In genomic region chr3:97137666-97138065, GRCm38 (mm10) we compare ENCODE assay signal across 3 mouse cellular contexts.
A peak's percentile ranks its signal among the peaks of the same experiment; 100 is the strongest.
DNase-seq lines count a peak whose midpoint lies in the region.

No protein-coding gene starts in this region.

- DNase-seq in ES-CJ7 (ENCODE audit: low read depth, low spot score) (peak; percentile 48), R1 (ENCODE audit: low read depth, low spot score) (peak; percentile 67), ZHBTc4 (ENCODE audit: low read depth, low spot score) (peak; percentile 64)
